28 mouse cellular contexts compared by ENCODE assay signal in genomic region chr11:99026899-99027440, GRCm38 (mm10). TPM values are rescaled to one million over a fixed set of nuclear protein-coding genes. Genes with fewer than 3 reads are reported as not detected.
DNase-seq lines count a peak whose midpoint lies in the region; ATAC-seq and TF ChIP-seq lines count a peak whose summit lies in the region.
"Had no signal": no experiment of that assay in that cellular context is flagged by ENCODE, and none has a peak within 500 bp of the region (broad histone marks: within the 10 kb centered on the region; RNA-seq: fewer than 3 reads in every experiment).

No protein-coding gene starts in this region.

- no peak for TF ChIP-seq POLR2A in heart, adult 2 months (IDR thresholded peaks at IDR 0.05; ENCODE audit: insufficient read depth, low read depth, low read length)

- H3K9ac ChIP-seq in heart, adult 2 months (ENCODE audit: low read depth, low read length) = no peak overlapping the region
- H3K9ac ChIP-seq in liver, postnatal 0 days (replicated peaks) = no peak overlapping the region
- H3K9ac ChIP-seq in liver, embryonic 12.5 days = no peak overlapping the region
- H3K9ac ChIP-seq: embryonic facial prominence, embryonic 13.5 days; forebrain, embryonic 13.5 days; heart, embryonic 12.5 days; hindbrain, embryonic 12.5 days; kidney, embryonic 15.5 days; limb, embryonic 12.5 days; liver, embryonic 13.5 days; neural tube, embryonic 15.5 days; stomach, embryonic 15.5 days had no signal

- H3K4me3 ChIP-seq in heart, adult 2 months = no peak overlapping the region
- H3K4me3 ChIP-seq in liver, postnatal 0 days (ENCODE audit: low read depth, low read length) = no peak overlapping the region
- no peak overlapping the region for H3K4me3 ChIP-seq in liver, embryonic 12.5 days
- H3K4me3 ChIP-seq: embryonic facial prominence, embryonic 13.5 days; erythroblast, embryonic 14.5 days; forebrain, embryonic 13.5 days; heart, embryonic 12.5 days; hindbrain, embryonic 12.5 days; kidney, embryonic 15.5 days; limb, embryonic 12.5 days; liver, embryonic 13.5 days; neural tube, embryonic 15.5 days; stomach, embryonic 15.5 days had no signal

- no peak for ATAC-seq in liver, postnatal 0 days
- no peak for ATAC-seq in liver, embryonic 12.5 days
- ATAC-seq: forebrain, embryonic 13.5 days; midbrain, embryonic 16.5 days had no signal

- H3K9me3 ChIP-seq in liver, postnatal 0 days (ENCODE audit: low read length) = no peaks in the 10 kb centered on the region
- no peaks in the 10 kb centered on the region for H3K9me3 ChIP-seq in liver, embryonic 12.5 days (replicated peaks)
- H3K9me3 ChIP-seq: embryonic facial prominence, embryonic 13.5 days; forebrain, embryonic 13.5 days; heart, embryonic 12.5 days; hindbrain, embryonic 12.5 days; kidney, embryonic 15.5 days; limb, embryonic 12.5 days; liver, embryonic 13.5 days; neural tube, embryonic 15.5 days; stomach, embryonic 15.5 days had no signal

- TF ChIP-seq CTCF in heart, adult 2 months (IDR thresholded peaks at IDR 0.05) = peak; percentile 33
- TF ChIP-seq CTCF in liver, postnatal 0 days (IDR thresholded peaks at IDR 0.05; ENCODE audit: low read depth) = peak; percentile 32

- TF ChIP-seq EP300 in heart, adult 2 months (IDR thresholded peaks at IDR 0.05; ENCODE audit: insufficient read depth, low read depth, low read length) = no peak
- no peak for TF ChIP-seq EP300 in liver, postnatal 0 days (IDR thresholded peaks at IDR 0.05; ENCODE audit: low read depth)

- H3K27ac ChIP-seq in heart, adult 2 months = no peak overlapping the region
- H3K27ac ChIP-seq in liver, postnatal 0 days (ENCODE audit: low read depth) = no peak overlapping the region
- H3K27ac ChIP-seq in liver, embryonic 12.5 days = no peak overlapping the region
- H3K27ac ChIP-seq: embryonic facial prominence, embryonic 13.5 days; forebrain, embryonic 13.5 days; hindbrain, embryonic 12.5 days; kidney, embryonic 15.5 days; limb, embryonic 12.5 days; liver, embryonic 13.5 days; macrophage; neural tube, embryonic 15.5 days; stomach, embryonic 15.5 days had no signal

- H3K27me3 ChIP-seq in heart, adult 2 months (ENCODE audit: control insufficient read depth, insufficient read depth, low read length) = no peaks in the 10 kb centered on the region
- H3K27me3 ChIP-seq in liver, postnatal 0 days (ENCODE audit: insufficient read depth, low read length) = no peaks in the 10 kb centered on the region
- no peaks in the 10 kb centered on the region for H3K27me3 ChIP-seq in liver, embryonic 12.5 days (replicated peaks)
- H3K27me3 ChIP-seq: embryonic facial prominence, embryonic 13.5 days; forebrain, embryonic 13.5 days; heart, embryonic 12.5 days; hindbrain, embryonic 12.5 days; kidney, embryonic 15.5 days; limb, embryonic 12.5 days; liver, embryonic 13.5 days; neural tube, embryonic 15.5 days; stomach, embryonic 15.5 days had no signal

- H3K36me3 ChIP-seq in heart, adult 2 months (ENCODE audit: control insufficient read depth, insufficient read depth, low read length) = no peaks in the 10 kb centered on the region
- peaks cover 5% of the 10 kb centered on the region for H3K36me3 ChIP-seq in liver, postnatal 0 days (replicated peaks; ENCODE audit: insufficient read depth, low read length)
- H3K36me3 ChIP-seq in liver, embryonic 12.5 days = peaks cover 12% of the 10 kb centered on the region
- H3K36me3 ChIP-seq: hindbrain, embryonic 12.5 days; neural tube, embryonic 15.5 days; stomach, embryonic 15.5 days had no signal

- DNase-seq in heart, adult 2 months = no peak
- no peak for DNase-seq in heart, postnatal 36 days
- no peak for DNase-seq in liver, postnatal 0 days
- peak; percentile 22 to 28 for DNase-seq in B cell, adult 2 months
- peak; percentile 28 for DNase-seq in naive thymus-derived CD4-positive, alpha-beta T cell, adult 2 months (ENCODE audit: low read depth)
- DNase-seq in layer of hippocampus, adult 9-11 months = no peak
- DNase-seq: adrenal gland, postnatal 25 days; cerebellum, adult 8-10 months; cerebellum, postnatal 36 days; embryo, embryonic 11 days; heart, postnatal 10 days; kidney, adult 11 months; liver, embryonic 13.5 days; spleen, adult 18-20 months; thymus, adult 2 months had no signal

- no peaks in the 10 kb centered on the region for H3K4me1 ChIP-seq in heart, adult 2 months (ENCODE audit: control insufficient read depth, insufficient read depth, low read length)
- peaks cover 5% of the 10 kb centered on the region; the same call in 1 of the 2 replicates for H3K4me1 ChIP-seq in liver, postnatal 0 days (ENCODE audit: insufficient read depth)
- H3K4me1 ChIP-seq in liver, embryonic 12.5 days = peaks cover 27% of the 10 kb centered on the region

- no peak overlapping the region for H3K4me2 ChIP-seq in liver, postnatal 0 days (ENCODE audit: low read depth, low read length)
- H3K4me2 ChIP-seq in liver, embryonic 12.5 days = no peak overlapping the region
- H3K4me2 ChIP-seq: embryonic facial prominence, embryonic 13.5 days; forebrain, embryonic 13.5 days; heart, embryonic 12.5 days; hindbrain, embryonic 12.5 days; kidney, embryonic 15.5 days; limb, embryonic 12.5 days; liver, embryonic 13.5 days; neural tube, embryonic 15.5 days; stomach, embryonic 15.5 days had no signal

- intact Hi-C loops in heart, adult 2 months (cut with DNase I) = no loop called here
- intact Hi-C loops in heart, postnatal 36 days (cut with DNase I) = no loop called here

- H3K79me2 ChIP-seq in heart, adult 2 months (replicated peaks; ENCODE audit: control insufficient read depth, insufficient read depth, low read length) = no peaks in the 10 kb centered on the region

- WGBS in heart, adult 2 months = 70% methylated on average over 12 of the region's 12 CpGs
- WGBS in liver, postnatal 0 days (ENCODE audit: insufficient replicate concordance) = 75% methylated on average over 12 of the region's 12 CpGs
- WGBS in liver, embryonic 12.5 days (ENCODE audit: insufficient replicate concordance) = 62% methylated on average over 12 of the region's 12 CpGs

RNA-seq across cellular contexts. Expression of gene Top2a, which starts 3.0 kb away (rescaled TPM):
- 1 to 10 TPM; 1.4 to 2.3 TPM for total RNA-seq in heart, adult 2 months (2021)
- polyA plus RNA-seq in heart, adult 2 months (2012; rRNA removed) = 0.27 and 0.56 TPM in 2 replicates
- total RNA-seq in heart, postnatal 36 days (2021) = 1 to 10 TPM; 3.9 to 4.6 TPM
- 74.3 and 90.2 TPM in 2 replicates for polyA plus RNA-seq in liver, postnatal 0 days (2015; fragmentation: Nextera tagmentation; extraction: Ambion mirVana)
- polyA plus RNA-seq in liver, embryonic 12.5 days (2016; fragmentation: Nextera tagmentation; extraction: Ambion mirVana) = 249 and 261 TPM in 2 replicates

RNA-seq across cellular contexts. Expression of gene Igfbp4, which starts 14.1 kb away (rescaled TPM):
- 10 to 100 TPM; 81.8 to 84.2 TPM for total RNA-seq in heart, adult 2 months (2021)
- polyA plus RNA-seq in heart, adult 2 months (2012; rRNA removed) = 163 and 216 TPM in 2 replicates
- 10 to 100 TPM; 80.6 to 93.5 TPM for total RNA-seq in heart, postnatal 36 days (2021)
- polyA plus RNA-seq in liver, postnatal 0 days (2015; fragmentation: Nextera tagmentation; extraction: Ambion mirVana) = 665 and 672 TPM in 2 replicates
- 236 TPM in 2 replicates for polyA plus RNA-seq in liver, embryonic 12.5 days (2016; fragmentation: Nextera tagmentation; extraction: Ambion mirVana)

RNA-seq across cellular contexts. Expression of gene Gjd3, which starts 44.2 kb away (rescaled TPM):
- under 1 TPM; 0.27 to 0.31 TPM for total RNA-seq in heart, adult 2 months (2021)
- polyA plus RNA-seq in heart, adult 2 months (2012; rRNA removed) = 0.94 and 1.6 TPM in 2 replicates
- under 1 TPM; 0.33 to 0.36 TPM for total RNA-seq in heart, postnatal 36 days (2021)
- polyA plus RNA-seq in liver, postnatal 0 days (2015; fragmentation: Nextera tagmentation; extraction: Ambion mirVana) = not detected in 2 replicates
- polyA plus RNA-seq in liver, embryonic 12.5 days (2016; fragmentation: Nextera tagmentation; extraction: Ambion mirVana) = not detected in 2 replicates
- total RNA-seq: adrenal gland, postnatal 25 days; gastrocnemius, adult 8-10 months had no signal
- polyA plus RNA-seq: erythroblast, embryonic 14.5 days; forebrain, embryonic 13.5 days; liver, embryonic 13.5 days; macrophage had no signal

Comparison
In these comparisons a context has a peak if more than half of its experiments do, and no peak if none do; other contexts are left out.
1. DNase-seq: peak in B cell, adult 2 months (2 of 2) and naive thymus-derived CD4-positive, alpha-beta T cell, adult 2 months (single experiment); none in heart, adult 2 months (0 of 2), heart, postnatal 36 days (0 of 2), liver, postnatal 0 days (single experiment) and layer of hippocampus, adult 9-11 months (single experiment).
2. RNA of gene Top2a, which starts 3.0 kb away (polyA plus RNA-seq): 249 to 261 TPM in liver, embryonic 12.5 days and 74.3 to 90.2 TPM in liver, postnatal 0 days; 0.27 to 0.56 TPM in heart, adult 2 months; every median in the first group is over 10 times any median in the second.